Mouse (Mus musculus): ENCODE results near the gene Slc25a13. TPM values are rescaled to one million over a fixed set of nuclear protein-coding genes. Genes with fewer than 3 reads are reported as not detected.

Gene Slc25a13
- polyA plus RNA-seq, 1 experiment from 2014 or later: 52.8 TPM

GRCm38 (mm10) chr6:6077234-6077633 lies 139.7 kb downstream of the Slc25a13 start:
- 90% methylated on average over 4 of the region's 4 CpGs for WGBS
- no peaks in the 10 kb centered on the region for H3K4me1 ChIP-seq

GRCm38 (mm10) chr6:6075940-6076447 lies 141.0 kb downstream of the Slc25a13 start:
- H3K9me3 ChIP-seq (replicated peaks): no peaks in the 10 kb centered on the region
- 94% methylated on average over 7 of the region's 7 CpGs for WGBS
- H3K27me3 ChIP-seq (ENCODE audit: low read depth, poor library complexity, severe bottlenecking): no peaks in the 10 kb centered on the region
- H3K36me3 ChIP-seq: peaks cover 22% of the 10 kb centered on the region
- no peak overlapping the region for H3K4me3 ChIP-seq
- no peak overlapping the region for H3K27ac ChIP-seq
- no peaks in the 10 kb centered on the region for H3K4me1 ChIP-seq
- DNase-seq (ENCODE audit: low spot score): no peak

More at GRCm38 (mm10) chr6:6077234-6077633, 139.7 kb downstream of the Slc25a13 start:
- H3K27me3 ChIP-seq (ENCODE audit: low read depth, poor library complexity, severe bottlenecking): no peaks in the 10 kb centered on the region
- H3K4me3 ChIP-seq: no peak overlapping the region
- no peak overlapping the region for H3K27ac ChIP-seq
- H3K9me3 ChIP-seq (replicated peaks): no peaks in the 10 kb centered on the region
- no peak for DNase-seq (ENCODE audit: low spot score)
- peaks cover 19% of the 10 kb centered on the region for H3K36me3 ChIP-seq

- DNase-seq (ENCODE audit: low spot score): no peak
- peaks cover 10% of the 10 kb centered on the region for H3K36me3 ChIP-seq
- WGBS: 84% methylated on average over 7 of the region's 7 CpGs
- H3K27me3 ChIP-seq (ENCODE audit: low read depth, poor library complexity, severe bottlenecking): no peaks in the 10 kb centered on the region
- H3K4me3 ChIP-seq: no peak overlapping the region
- no peaks in the 10 kb centered on the region for H3K9me3 ChIP-seq (replicated peaks)
- H3K27ac ChIP-seq: no peak overlapping the region
- peaks cover 13% of the 10 kb centered on the region for H3K4me1 ChIP-seq
Observed at GRCm38 (mm10) chr6:6071038-6071437, 145.9 kb downstream of the Slc25a13 start.

GRCm38 (mm10) chr6:6070015-6070414 lies 147.0 kb downstream of the Slc25a13 start:
- DNase-seq (ENCODE audit: low spot score): no peak
- Histone ChIP-seq H3K4me3 (no peak overlapping the region), H3K27me3 (ENCODE audit: low read depth, poor library complexity, severe bottlenecking) (no peaks in the 10 kb centered on the region), H3K9me3 (replicated peaks) (no peaks in the 10 kb centered on the region), H3K36me3 (peaks cover 13% of the 10 kb centered on the region), H3K27ac (no peak overlapping the region), H3K4me1 (peaks cover 13% of the 10 kb centered on the region)
- 6% methylated on average over 3 of the region's 3 CpGs for WGBS

- Histone ChIP-seq H3K27ac (no peak overlapping the region), H3K27me3 (ENCODE audit: low read depth, poor library complexity, severe bottlenecking) (no peaks in the 10 kb centered on the region), H3K9me3 (replicated peaks) (no peaks in the 10 kb centered on the region), H3K4me1 (peaks cover 13% of the 10 kb centered on the region), H3K4me3 (no peak overlapping the region), H3K36me3 (peaks cover 9% of the 10 kb centered on the region)
- 90% methylated on average over 6 of the region's 6 CpGs for WGBS
- no peak for DNase-seq (ENCODE audit: low spot score)
Observed at GRCm38 (mm10) chr6:6067201-6067600, 149.8 kb downstream of the Slc25a13 start.

- H3K4me3 ChIP-seq: no peak overlapping the region
- H3K9me3 ChIP-seq (replicated peaks): no peaks in the 10 kb centered on the region
- 0 out of 2 replicates have a peak, but pooled peaks cover 2% of the 10 kb centered on the region for H3K36me3 ChIP-seq
- no peaks in the 10 kb centered on the region for H3K27me3 ChIP-seq (ENCODE audit: low read depth, poor library complexity, severe bottlenecking)
- WGBS: 63% methylated on average over 3 of the region's 3 CpGs
- peaks cover 10% of the 10 kb centered on the region; the same call in 1 of the 2 replicates for H3K4me1 ChIP-seq
- H3K27ac ChIP-seq: no peak overlapping the region; the same call in 1 of the 2 replicates
- DNase-seq (ENCODE audit: low spot score): no peak
Observed at GRCm38 (mm10) chr6:6058548-6058947, 158.4 kb downstream of the Slc25a13 start.

- 90% methylated on average over 3 of the region's 3 CpGs for WGBS
- no peak for DNase-seq (ENCODE audit: low spot score)
- no peak overlapping the region for H3K27ac ChIP-seq
- no peak overlapping the region for H3K4me3 ChIP-seq
- H3K4me1 ChIP-seq: peaks cover 7% of the 10 kb centered on the region; the same call in 1 of the 2 replicates
- peaks cover 20% of the 10 kb centered on the region for H3K36me3 ChIP-seq
- no peaks in the 10 kb centered on the region for H3K27me3 ChIP-seq (ENCODE audit: low read depth, poor library complexity, severe bottlenecking)
- H3K9me3 ChIP-seq (replicated peaks): no peaks in the 10 kb centered on the region
Observed at GRCm38 (mm10) chr6:6053946-6054345, 163.0 kb downstream of the Slc25a13 start.

- no peak for DNase-seq (ENCODE audit: low spot score)
- Histone ChIP-seq H3K36me3 (peaks cover 20% of the 10 kb centered on the region), H3K27ac (no peak overlapping the region), H3K4me1 (peaks cover 7% of the 10 kb centered on the region; the same call in 1 of the 2 replicates), H3K4me3 (no peak overlapping the region), H3K9me3 (replicated peaks) (no peaks in the 10 kb centered on the region), H3K27me3 (ENCODE audit: low read depth, poor library complexity, severe bottlenecking) (no peaks in the 10 kb centered on the region)
- 78% methylated on average over 11 of the region's 11 CpGs for WGBS
Observed at GRCm38 (mm10) chr6:6052696-6053095, 164.3 kb downstream of the Slc25a13 start.

GRCm38 (mm10) chr6:6046729-6047424 lies 170.1 kb downstream of the Slc25a13 start:
- H3K27ac ChIP-seq: no peak overlapping the region
- no peak for DNase-seq (ENCODE audit: low spot score)
- peaks cover 24% of the 10 kb centered on the region for H3K36me3 ChIP-seq
- WGBS: 88% methylated on average over 12 of the region's 12 CpGs
- H3K4me1 ChIP-seq: 0 out of 2 replicates have a peak, but pooled peaks cover 4% of the 10 kb centered on the region
- no peak overlapping the region for H3K4me3 ChIP-seq
- H3K9me3 ChIP-seq (replicated peaks): no peaks in the 10 kb centered on the region
- no peaks in the 10 kb centered on the region for H3K27me3 ChIP-seq (ENCODE audit: low read depth, poor library complexity, severe bottlenecking)

- no peak for DNase-seq (ENCODE audit: low spot score)
- Histone ChIP-seq H3K9me3 (replicated peaks) (no peaks in the 10 kb centered on the region), H3K4me1 (peaks cover 19% of the 10 kb centered on the region), H3K27me3 (ENCODE audit: low read depth, poor library complexity, severe bottlenecking) (no peaks in the 10 kb centered on the region), H3K4me3 (no peak overlapping the region), H3K27ac (peak overlapping the region; percentile 74), H3K36me3 (peaks cover 10% of the 10 kb centered on the region; the same call in 1 of the 2 replicates)
- WGBS: 36% methylated on average over 18 of the region's 18 CpGs
Observed at GRCm38 (mm10) chr6:6038773-6039550, 178.0 kb downstream of the Slc25a13 start.

- Histone ChIP-seq H3K4me3 (no peak overlapping the region), H3K27ac (peak overlapping the region; percentile 28; the same call in 1 of the 2 replicates), H3K4me1 (peaks cover 12% of the 10 kb centered on the region; the same call in 1 of the 2 replicates), H3K27me3 (ENCODE audit: low read depth, poor library complexity, severe bottlenecking) (no peaks in the 10 kb centered on the region), H3K36me3 (no peaks in the 10 kb centered on the region), H3K9me3 (replicated peaks) (no peaks in the 10 kb centered on the region)
- DNase-seq (ENCODE audit: low spot score): no peak
- 85% methylated on average over 6 of the region's 6 CpGs for WGBS
Observed at GRCm38 (mm10) chr6:6027664-6028063, 189.3 kb downstream of the Slc25a13 start.

- no peaks in the 10 kb centered on the region for H3K27me3 ChIP-seq (ENCODE audit: low read depth, poor library complexity, severe bottlenecking)
- 37% methylated on average over 6 of the region's 6 CpGs for WGBS
Observed at GRCm38 (mm10) chr6:6023976-6024375, 193.0 kb downstream of the Slc25a13 start.

GRCm38 (mm10) chr6:6016931-6017330 lies 200.0 kb downstream of the Slc25a13 start:
- 14% methylated on average over 9 of the region's 9 CpGs for WGBS
- no peaks in the 10 kb centered on the region for H3K27me3 ChIP-seq (ENCODE audit: low read depth, poor library complexity, severe bottlenecking)
- H3K9me3 ChIP-seq (replicated peaks): no peaks in the 10 kb centered on the region
- H3K4me1 ChIP-seq: peaks cover 28% of the 10 kb centered on the region
- H3K36me3 ChIP-seq: no peaks in the 10 kb centered on the region
- H3K27ac ChIP-seq: no peak overlapping the region; the same call in 1 of the 2 replicates
- DNase-seq (ENCODE audit: low spot score): peak; percentile 79
- H3K4me3 ChIP-seq: no peak overlapping the region

More at GRCm38 (mm10) chr6:6023976-6024375, 193.0 kb downstream of the Slc25a13 start:
- DNase-seq (ENCODE audit: low spot score): no peak
- Histone ChIP-seq H3K4me3 (no peak overlapping the region), H3K27ac (no peak overlapping the region), H3K36me3 (no peaks in the 10 kb centered on the region), H3K9me3 (replicated peaks) (no peaks in the 10 kb centered on the region), H3K4me1 (peaks cover 21% of the 10 kb centered on the region; the same call in 1 of the 2 replicates)
